Comparison of ENCODE assay signal across 11 mouse cellular contexts in genomic region chr10:121564447-121564846, GRCm38 (mm10).
"Had no signal": no experiment of that assay in that cellular context is flagged by ENCODE, and none has a peak within 500 bp of the region (broad histone marks: within the 10 kb centered on the region; RNA-seq: fewer than 3 reads in every experiment).

No protein-coding gene starts in this region.

- H3K4me2 ChIP-seq: kidney, embryonic 15.5 days; liver, embryonic 15.5 days; midbrain, embryonic 11.5 days; midbrain, embryonic 15.5 days; neural tube, embryonic 12.5 days had no signal

- H3K9ac ChIP-seq: kidney, embryonic 15.5 days; liver, embryonic 15.5 days; midbrain, embryonic 15.5 days; neural tube, embryonic 12.5 days had no signal

- H3K4me1 ChIP-seq: kidney, embryonic 15.5 days had no signal

- H3K27ac ChIP-seq: kidney, embryonic 15.5 days; left cerebral cortex, adult 2 months; limb, embryonic 10.5 days; midbrain, embryonic 15.5 days; neural tube, embryonic 12.5 days; stomach, postnatal 0 days had no signal

- H3K9me3 ChIP-seq: kidney, embryonic 15.5 days; limb, embryonic 10.5 days; liver, embryonic 15.5 days; midbrain, embryonic 15.5 days; neural tube, embryonic 12.5 days had no signal

- ATAC-seq: intestine, postnatal 0 days; midbrain, embryonic 15.5 days had no signal

- H3K27me3 ChIP-seq: kidney, embryonic 15.5 days; liver, embryonic 15.5 days; midbrain, embryonic 15.5 days; neural tube, embryonic 12.5 days had no signal

- H3K4me3 ChIP-seq: kidney, embryonic 15.5 days; left cerebral cortex, adult 2 months; limb, embryonic 10.5 days; liver, embryonic 15.5 days; midbrain, embryonic 15.5 days; neural tube, embryonic 12.5 days had no signal

- DNase-seq: kidney, postnatal 25 days; lung, postnatal 4 days had no signal
